Mouse (Mus musculus) liver, adult (tissue): Measurements from ENCODE around the gene Igflr1.

Experiments
- GATA4 ChIP-seq: IDR thresholded peaks from 2 replicates; pipeline ENCODE4 v1.6.1; 2014; ENCODE audit warnings: mild to moderate bottlenecking, low read length; ENCODE audit not compliant: insufficient replicate concordance

Gene Igflr1

GRCm38 (mm10) chr7:30590927-30591604 is 25.8 kb downstream of the Igflr1 start:
- no peak for TF ChIP-seq GATA4

- no peak for TF ChIP-seq GATA4
These were observed 26.4 kb downstream of the Igflr1 start for GRCm38 (mm10) chr7:30591605-30591951.

GRCm38 (mm10) chr7:30592772-30593423 is 27.7 kb downstream of the Igflr1 start:
- no peak for TF ChIP-seq GATA4

DNA sequence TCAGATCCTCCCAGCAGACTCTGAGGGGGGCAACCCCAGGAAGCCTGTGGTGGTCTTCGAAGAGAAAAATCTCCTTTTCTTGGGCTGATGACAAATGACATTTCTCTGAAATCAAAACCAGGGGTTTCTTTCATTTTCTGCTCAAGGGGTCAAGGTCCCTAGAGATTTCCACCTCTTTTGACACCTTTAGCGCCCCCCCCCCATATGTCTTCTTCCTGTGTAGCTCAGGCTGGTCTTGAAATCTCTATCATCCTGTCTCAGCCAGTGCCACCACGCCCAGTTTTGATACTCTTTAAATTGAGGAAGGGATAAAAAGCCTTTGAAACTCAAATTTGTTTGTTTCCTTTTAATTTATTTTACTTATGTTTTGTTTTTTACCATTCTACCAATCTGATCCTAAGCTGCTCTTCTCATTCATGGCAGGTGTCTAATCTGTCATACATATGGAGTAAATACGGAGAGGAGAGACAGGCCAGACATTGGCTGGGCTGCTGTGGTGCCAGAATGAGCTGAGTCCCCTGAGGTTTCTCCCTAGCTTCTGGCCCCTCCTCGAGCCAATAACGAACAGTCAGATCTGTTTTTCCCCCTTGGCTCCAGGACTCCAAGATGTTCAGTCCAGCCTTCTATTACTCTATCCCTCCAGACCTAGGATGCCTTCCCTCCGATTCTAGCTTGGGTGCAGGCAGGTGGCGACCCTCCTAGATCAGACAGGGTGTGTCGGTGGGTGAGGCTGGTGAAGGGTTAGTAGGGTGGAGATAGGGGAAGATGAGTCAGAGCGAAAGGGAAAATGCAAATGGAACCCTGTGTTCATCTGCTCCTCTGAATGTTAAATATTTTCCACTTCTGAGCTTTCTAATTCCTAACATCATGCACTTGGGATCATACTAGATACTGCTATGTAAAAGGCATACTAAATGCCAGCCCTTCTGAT is 28.6 kb downstream of the Igflr1 start:
- no peak for TF ChIP-seq GATA4

GRCm38 (mm10) chr7:30594510-30595024 is 29.3 kb downstream of the Igflr1 start:
- no peak for TF ChIP-seq GATA4

DNA sequence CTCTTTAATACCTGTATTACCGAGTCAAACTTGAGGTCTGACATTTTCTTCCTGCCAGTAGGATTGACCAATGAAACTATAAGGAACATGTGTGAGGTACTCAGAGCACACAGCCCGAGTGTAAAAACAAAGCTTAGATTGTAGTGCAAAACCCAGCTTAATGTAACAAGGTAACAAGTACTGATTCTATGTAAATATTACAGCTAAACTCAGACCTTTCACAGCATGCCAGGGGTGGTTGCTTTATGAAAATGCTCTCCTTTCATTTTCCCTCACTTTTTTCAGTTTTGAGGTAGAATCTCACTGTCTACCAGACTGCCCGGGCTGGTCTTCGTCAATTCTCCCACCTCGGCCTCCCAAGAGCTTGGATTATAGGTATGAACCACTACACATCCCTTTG is 30.9 kb downstream of the Igflr1 start:
- TF ChIP-seq GATA4 = no peak

DNA sequence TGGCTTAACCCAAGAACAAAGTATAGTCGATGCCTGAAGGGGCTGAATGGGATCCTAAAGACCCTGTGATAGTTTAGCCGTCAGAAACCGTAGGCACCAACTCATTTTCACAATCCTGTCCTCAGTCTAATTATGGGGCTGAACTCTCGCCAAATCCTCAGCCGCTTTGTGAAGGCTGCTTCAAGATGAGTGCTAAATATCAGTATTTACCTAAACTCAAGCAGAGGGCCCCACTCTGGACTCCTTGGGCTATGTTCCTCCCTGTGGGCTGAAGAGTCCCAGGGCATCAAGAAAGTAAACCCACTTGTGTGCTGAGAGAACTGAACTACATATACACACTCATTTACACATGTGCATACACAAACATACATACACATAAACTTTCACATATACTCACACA is 31.6 kb downstream of the Igflr1 start:
- no peak for TF ChIP-seq GATA4

GRCm38 (mm10) chr7:30598786-30599185 is 33.6 kb downstream of the Igflr1 start, which contains the start of gene Zbtb32:
Zbtb32 (minus strand) TSS chr7:30598909.
- TF ChIP-seq GATA4 = no peak

DNA sequence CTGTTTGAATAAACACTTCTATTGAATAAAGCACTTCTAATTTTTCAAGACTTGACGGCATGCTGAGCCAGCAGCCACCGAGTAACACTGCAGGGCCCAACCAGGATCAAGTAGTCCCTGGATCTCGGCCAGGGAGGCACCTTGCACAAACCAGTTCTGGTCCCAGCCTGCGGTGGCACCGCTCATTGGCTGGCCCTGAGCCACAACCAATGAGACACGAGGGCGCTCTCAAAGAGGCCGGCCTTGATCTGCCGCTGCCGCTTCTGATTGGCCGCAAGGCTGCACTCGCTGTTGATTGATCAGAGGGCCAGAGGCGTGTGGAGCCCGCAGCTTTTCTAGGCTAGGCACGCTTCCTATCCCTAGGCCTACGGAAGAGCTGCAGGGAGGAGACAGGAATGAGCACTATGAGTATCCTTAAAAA is 34.7 kb downstream of the Igflr1 start:
- no peak for TF ChIP-seq GATA4

DNA sequence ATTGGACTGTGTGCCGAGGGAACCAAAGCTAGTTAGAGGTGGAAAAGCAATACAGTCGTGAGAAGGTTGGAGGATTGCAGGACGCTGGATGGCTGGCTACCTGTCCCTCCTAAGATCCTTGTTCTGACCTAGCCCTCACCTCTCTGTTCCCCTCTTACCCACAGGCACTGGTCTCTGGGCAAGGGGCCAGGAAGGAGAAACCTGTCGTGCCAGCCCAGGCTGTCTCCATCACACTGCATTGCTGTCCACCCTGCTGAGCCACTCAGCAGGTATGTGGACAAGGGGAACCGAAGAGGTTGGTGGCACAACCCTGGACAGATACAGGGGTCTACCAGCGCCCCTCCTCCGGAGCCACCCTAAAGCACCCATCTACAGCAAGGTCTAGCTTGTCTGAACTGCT is 35.4 kb downstream of the Igflr1 start:
- no peak for TF ChIP-seq GATA4

- no peak for TF ChIP-seq GATA4
These were observed 37.4 kb downstream of the Igflr1 start for GRCm38 (mm10) chr7:30602583-30602982.

DNA sequence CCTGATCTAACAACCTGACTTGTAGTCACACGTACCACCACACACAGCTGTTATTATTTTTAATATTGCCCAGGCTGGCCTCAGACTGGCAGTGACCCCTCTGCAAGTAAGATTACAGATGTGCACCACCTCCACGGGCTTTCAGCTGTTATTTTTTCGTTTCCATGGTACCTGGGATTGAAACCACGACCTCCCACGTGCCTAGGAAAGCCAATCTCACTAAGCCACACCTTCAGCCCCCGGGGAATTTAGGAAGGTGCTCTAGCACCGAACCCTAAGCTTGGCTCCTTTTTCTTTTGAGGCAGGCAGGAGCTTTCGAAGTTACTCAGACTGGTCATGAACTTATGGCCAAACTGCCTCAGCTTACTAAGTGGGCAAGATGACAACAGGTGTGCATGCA is 39.2 kb downstream of the Igflr1 start:
- TF ChIP-seq GATA4 = no peak

DNA sequence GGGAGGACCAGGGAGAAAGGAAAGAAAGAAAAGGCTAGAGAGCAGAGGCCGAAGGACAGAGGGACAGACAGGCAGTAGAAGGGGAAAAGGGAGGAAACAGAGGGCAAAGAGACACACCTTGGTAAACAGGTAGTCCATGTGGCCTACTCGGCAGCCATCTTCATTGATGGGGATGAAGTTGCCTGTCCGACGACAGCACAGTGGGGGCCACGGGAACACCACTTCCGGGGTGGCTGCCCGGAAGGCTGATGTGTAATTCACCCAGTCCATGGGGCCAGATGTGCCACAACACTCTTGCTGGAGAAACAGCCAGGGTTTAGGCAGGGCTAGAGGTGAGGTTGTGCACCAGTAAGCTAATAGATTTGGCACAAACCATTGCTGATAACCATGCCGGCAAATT is 39.7 kb downstream of the Igflr1 start:
- no peak for TF ChIP-seq GATA4

GRCm38 (mm10) chr7:30607706-30608309 is 42.6 kb downstream of the Igflr1 start:
- TF ChIP-seq GATA4 = no peak

DNA sequence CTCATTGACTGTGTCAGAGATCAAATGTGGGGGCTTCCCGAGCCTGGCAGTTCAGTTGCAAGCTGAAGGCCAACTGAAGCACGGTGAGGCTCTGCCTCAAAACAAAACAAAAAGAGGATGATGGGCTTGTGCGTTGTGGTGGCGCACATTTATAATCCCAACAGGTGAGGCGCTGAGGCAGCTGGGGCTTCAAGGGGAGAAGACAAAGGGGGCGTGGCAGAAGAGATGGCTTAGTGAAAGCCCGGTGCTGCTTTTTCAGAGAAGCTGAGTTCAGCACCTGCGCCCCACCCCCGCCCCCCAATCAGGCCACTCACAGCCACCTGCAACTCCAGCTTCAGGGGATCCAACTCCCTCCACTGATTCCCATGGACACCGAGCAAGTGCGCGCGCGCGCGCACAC is 43.2 kb downstream of the Igflr1 start:
- TF ChIP-seq GATA4 = no peak
